Mouse (Mus musculus) layer of hippocampus, adult 8-10 months (tissue): ENCODE results near the gene Ccdc62. TPM values are rescaled to one million over a fixed set of nuclear protein-coding genes. Genes with fewer than 3 reads are reported as not detected.

ENCODE experiments used
- DNase-seq, 2 experiments: peaks; one replicate each; pipeline ENCODE4 v3.0.0; 2022; ENCODE audit warnings: low spot score in 2 of 2
- total RNA-seq, 4 experiments: library from RNA; stranded (reverse); gene quantifications; 2 replicates each; pipeline ENCODE4 v1.2.4; 2022

The Ccdc62 gene
- total RNA-seq, 4 experiments from 2014 or later = 2.1 to 7.2 (median 5.2) TPM

GRCm38 (mm10) chr5:123979221-123979979 lies 48.9 kb downstream of the Ccdc62 start:
- no peak for DNase-seq

DNA sequence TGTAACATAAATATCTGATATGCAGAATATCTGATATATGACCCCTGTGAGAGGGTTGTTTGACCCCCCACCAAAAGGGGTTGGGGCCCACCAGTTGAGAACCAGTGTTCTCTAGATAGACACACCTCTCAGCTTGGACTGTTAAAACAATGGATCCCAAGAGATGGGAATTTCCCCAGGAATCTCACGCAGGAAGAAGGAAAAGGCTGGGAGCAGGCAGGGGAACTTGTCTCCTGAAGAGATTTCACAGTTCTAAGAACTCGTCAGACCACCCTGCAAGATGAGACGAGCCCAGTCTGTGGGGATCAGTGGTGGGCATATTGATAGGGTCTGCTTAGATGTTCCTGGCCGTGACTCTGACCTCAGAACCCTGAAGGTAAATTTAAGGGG lies 49.5 kb downstream of the Ccdc62 start:
- DNase-seq = no peak

- no peak for DNase-seq
Measured at GRCm38 (mm10) chr5:123980521-123981249, 50.2 kb downstream of the Ccdc62 start.

- no peak for DNase-seq
Measured at GRCm38 (mm10) chr5:123981250-123981554, 50.7 kb downstream of the Ccdc62 start.

GRCm38 (mm10) chr5:123982838-123983237 lies 52.4 kb downstream of the Ccdc62 start:
- peak in 1 of 2 experiments; percentile 2 for DNase-seq

GRCm38 (mm10) chr5:123985434-123985833 lies 55.0 kb downstream of the Ccdc62 start:
- DNase-seq = no peak

GRCm38 (mm10) chr5:123986925-123987324 lies 56.4 kb downstream of the Ccdc62 start:
- DNase-seq = no peak

DNA sequence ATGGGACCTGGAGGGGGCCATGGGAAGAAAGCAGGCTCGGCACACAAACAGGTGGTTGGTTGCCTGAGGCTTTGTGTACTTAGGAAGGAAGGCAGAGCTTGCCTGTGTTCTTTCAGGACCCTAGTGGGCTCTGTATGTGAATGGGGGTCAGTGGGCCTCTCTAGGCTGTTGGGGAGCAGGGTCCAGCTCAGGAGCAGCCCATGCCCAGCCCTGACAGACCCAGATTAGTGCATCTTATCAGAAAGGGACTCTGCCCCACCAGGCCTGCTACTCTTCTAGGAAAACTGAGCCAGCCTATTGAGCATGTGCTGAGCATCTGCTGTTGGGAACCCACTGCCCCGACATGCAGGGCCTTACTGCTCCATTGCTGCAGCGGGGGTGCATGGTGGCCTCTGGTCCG lies 57.0 kb downstream of the Ccdc62 start:
- no peak for DNase-seq

DNA sequence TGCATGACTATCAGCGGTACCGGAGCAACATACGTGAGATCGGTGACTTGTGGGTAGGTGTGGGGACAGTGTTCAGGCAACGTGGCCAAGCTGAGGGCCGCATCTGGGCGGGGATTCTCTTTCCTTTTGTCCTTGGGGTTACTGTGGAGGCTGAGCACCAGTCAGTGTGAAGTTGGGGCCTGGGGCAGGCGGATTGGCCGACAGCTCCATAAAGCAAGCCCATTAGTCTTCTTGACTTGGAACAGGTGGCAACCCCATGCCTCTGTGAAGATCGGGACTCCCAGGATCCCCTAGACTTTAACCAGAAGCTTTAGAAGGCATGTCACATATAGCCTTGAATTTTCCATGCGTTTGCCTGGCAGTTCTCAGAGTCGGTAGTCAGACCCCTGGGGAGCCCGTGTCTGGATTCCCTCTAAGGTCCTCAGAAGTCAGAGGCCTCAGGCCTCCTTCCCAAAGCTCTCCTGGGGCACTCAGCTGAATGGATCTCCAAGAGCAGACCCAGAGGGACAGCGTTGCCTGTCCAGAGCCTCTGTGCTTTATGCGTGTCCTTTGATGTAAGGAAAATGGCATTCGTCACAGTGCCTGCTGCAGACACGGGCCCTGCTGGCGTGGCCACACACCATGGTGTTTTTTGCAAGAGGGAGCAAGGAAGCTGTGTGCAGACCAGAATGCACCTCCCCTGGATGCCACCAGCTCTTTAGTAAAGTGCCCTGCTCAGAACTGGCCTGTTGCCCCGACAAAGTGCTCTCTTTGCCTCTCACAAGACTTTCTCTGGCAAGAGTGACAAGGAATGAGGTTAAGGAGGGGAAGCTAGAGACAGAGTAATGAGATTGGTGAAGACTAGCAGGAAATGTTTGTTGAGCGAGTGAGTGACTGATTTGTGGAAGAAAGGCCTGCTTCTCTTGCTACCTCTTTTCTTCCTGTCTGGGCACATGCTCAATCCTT lies 59.7 kb downstream of the Ccdc62 start:
- no peak for DNase-seq

GRCm38 (mm10) chr5:123991321-123991720 lies 60.8 kb downstream of the Ccdc62 start:
- no peak for DNase-seq

GRCm38 (mm10) chr5:123992193-123992637 lies 61.7 kb downstream of the Ccdc62 start:
- no peak for DNase-seq

DNA sequence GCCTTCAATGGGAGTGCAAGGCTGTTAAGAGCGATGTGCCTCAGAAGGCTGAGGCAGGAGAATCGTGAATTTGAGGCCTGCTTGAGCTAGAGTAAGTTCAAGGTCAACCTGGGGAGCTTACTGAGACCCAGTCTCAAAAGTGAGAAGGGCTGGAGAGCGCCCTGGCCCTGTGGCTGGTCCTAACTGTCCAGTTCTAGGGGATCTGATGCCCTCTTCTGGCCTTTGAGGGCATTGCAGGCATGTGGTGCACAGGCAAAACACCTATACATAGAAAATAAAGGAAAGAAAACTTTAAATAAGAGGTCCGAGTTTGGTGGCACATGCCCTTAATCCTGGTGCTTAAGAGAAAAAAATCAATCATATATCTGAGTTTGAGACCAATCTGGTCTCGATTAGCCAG lies 62.3 kb downstream of the Ccdc62 start:
- peak; percentile 75 to 91 for DNase-seq

- DNase-seq = peak; percentile 88 to 89
Measured at GRCm38 (mm10) chr5:123993263-123994036, 63.0 kb downstream of the Ccdc62 start.

- no peak for DNase-seq
Measured at GRCm38 (mm10) chr5:123994468-123994867, 64.0 kb downstream of the Ccdc62 start.

DNA sequence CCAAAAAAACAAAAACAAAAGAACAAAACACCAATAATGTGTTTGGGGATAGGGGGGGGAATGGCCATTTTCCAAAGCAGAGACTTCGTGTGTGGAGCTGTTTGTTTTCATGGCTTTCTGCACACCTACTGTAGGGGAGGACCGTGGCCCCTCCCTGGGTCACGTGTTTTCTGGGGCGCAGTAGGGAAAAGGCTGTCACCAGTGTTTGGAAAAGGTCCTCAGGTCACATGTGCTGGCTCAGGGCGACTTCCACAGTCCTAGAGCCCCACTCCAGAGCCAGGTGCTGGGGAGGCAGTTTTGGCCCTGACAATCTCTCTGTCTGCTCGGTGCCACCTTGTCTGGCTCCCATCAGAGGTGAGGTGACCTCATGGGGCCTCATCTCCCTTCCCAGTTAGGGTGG lies 64.9 kb downstream of the Ccdc62 start:
- DNase-seq = no peak

GRCm38 (mm10) chr5:123996194-123996593 lies 65.7 kb downstream of the Ccdc62 start:
- DNase-seq = no peak

GRCm38 (mm10) chr5:123996695-123997094 lies 66.2 kb downstream of the Ccdc62 start:
- DNase-seq = no peak

GRCm38 (mm10) chr5:123997211-123997751 lies 66.8 kb downstream of the Ccdc62 start:
- DNase-seq = no peak

- no peak for DNase-seq
Measured at GRCm38 (mm10) chr5:123997811-123998210, 67.3 kb downstream of the Ccdc62 start.

- DNase-seq = no peak
Measured at GRCm38 (mm10) chr5:123998370-123998769, 67.9 kb downstream of the Ccdc62 start.

DNA sequence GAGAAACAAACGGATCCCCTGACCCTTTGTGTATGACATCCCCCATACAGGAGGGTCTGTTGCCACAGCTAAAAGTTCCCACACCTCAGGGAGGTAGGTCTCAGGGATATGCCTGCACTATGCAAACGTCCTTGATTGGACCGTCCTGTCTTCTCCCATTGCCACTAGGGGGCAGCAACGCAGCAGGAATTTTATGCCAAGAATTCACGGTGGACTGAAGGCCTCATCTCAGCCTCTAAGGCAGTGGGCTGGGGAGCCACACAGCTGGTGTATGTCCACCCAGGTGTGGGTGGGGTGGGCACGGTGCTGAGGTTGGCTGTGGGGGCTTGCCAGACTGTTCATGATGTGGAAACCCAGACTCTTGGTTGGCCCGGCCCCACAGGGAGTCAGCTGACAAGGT lies 70.3 kb downstream of the Ccdc62 start:
- peak; percentile 84 to 95 for DNase-seq
